Mouse (Mus musculus) thymus, adult 2 months (tissue): ENCODE measurements at regions not wholly inside any gene's neighbourhood (a gene's known extent, or its start where the extent isn't known, plus 50 kb on each side); places are given as distances from the start of the nearest gene placed in this dataset.

Experiments used
- CTCF ChIP-seq: fragments of 200-500 bp; IDR thresholded peaks from 2 replicates; pipeline ENCODE4 v1.5.1; 2012; ENCODE audit warnings: mild to moderate bottlenecking, control low read depth, low read length, moderate library complexity, borderline replicate concordance; ENCODE audit not compliant: control insufficient read depth, poor library complexity, insufficient read depth; ENCODE audit errors: extremely low read depth
- POLR2A ChIP-seq: fragments of 200-500 bp; IDR thresholded peaks from 2 replicates; pipeline ENCODE4 v1.6.1; 2012; ENCODE audit warnings: mild to moderate bottlenecking, low read length, control low read depth, moderate library complexity; ENCODE audit not compliant: control insufficient read depth, poor library complexity, insufficient read depth; ENCODE audit errors: extremely low read depth

DNA sequence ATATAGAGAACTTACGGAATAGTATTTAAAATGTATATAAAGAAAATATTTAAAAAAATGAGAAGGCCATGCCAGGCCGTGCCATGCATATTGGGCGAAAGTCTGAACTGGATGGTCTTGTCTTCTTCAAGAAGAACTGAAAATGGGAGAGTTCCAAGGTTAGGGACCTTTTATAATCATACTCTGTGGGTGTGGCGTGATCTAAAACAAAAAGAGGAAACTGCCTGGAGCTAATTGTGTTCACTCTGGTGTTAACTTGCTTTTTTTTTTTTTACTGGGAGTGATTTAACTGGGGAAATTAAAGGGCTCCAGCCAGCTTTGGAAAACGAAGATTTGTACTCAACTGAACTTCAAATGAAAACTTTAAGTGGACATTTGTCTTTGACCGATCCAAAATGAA, 799.2 kb upstream of the Cited2 start:
- no peak for TF ChIP-seq CTCF
- TF ChIP-seq POLR2A = no peak
